ENCODE assay signal across 8 mouse cellular contexts in genomic region chr11:98972215-98972614, GRCm38 (mm10). TPM values are rescaled to one million over a fixed set of nuclear protein-coding genes. Genes with fewer than 3 reads are reported as not detected.
DNase-seq lines count a peak whose midpoint lies in the region; ATAC-seq and TF ChIP-seq lines count a peak whose summit lies in the region.
"Had no signal": no experiment of that assay in that cellular context is flagged by ENCODE, and none has a peak within 500 bp of the region (broad histone marks: within the 10 kb centered on the region; RNA-seq: fewer than 3 reads in every experiment).

No protein-coding gene starts in this region.

- peak; percentile 58; the same call in 1 of the 2 replicates for ATAC-seq in heart, postnatal 0 days (ENCODE audit: insufficient read depth, low read depth)
- peak; percentile 78 for ATAC-seq in megakaryocyte, adult 5-6 weeks (ENCODE audit: poor library complexity, severe bottlenecking)

- H3K4me2 ChIP-seq in heart, postnatal 0 days (ENCODE audit: low read depth, low read length): no peak overlapping the region
- H3K4me2 ChIP-seq: limb, embryonic 15.5 days had no signal

- peak; percentile 89 for TF ChIP-seq CTCF in heart, postnatal 0 days (IDR thresholded peaks at IDR 0.05; ENCODE audit: low read depth)

- no peaks in the 10 kb centered on the region for H3K9me3 ChIP-seq in embryonic facial prominence, embryonic 10.5 days
- H3K9me3 ChIP-seq in heart, postnatal 0 days (replicated peaks; ENCODE audit: control insufficient read depth, low read length): no peaks in the 10 kb centered on the region
- H3K9me3 ChIP-seq: limb, embryonic 15.5 days had no signal

- no peak overlapping the region for H3K9ac ChIP-seq in heart, postnatal 0 days (replicated peaks; ENCODE audit: low read depth, low read length)
- H3K9ac ChIP-seq: limb, embryonic 15.5 days had no signal

- peak; percentile 81 for DNase-seq in ES-CJ7 (ENCODE audit: low read depth, low spot score)
- DNase-seq in adrenal gland, adult 8-10 months: peak; percentile 80
- peak; percentile 87 for DNase-seq in embryonic facial prominence, embryonic 10.5 days (ENCODE audit: low spot score)
- peak; percentile 62 for DNase-seq in heart, postnatal 0 days (ENCODE audit: low spot score)
- DNase-seq in layer of hippocampus, postnatal 25 days (ENCODE audit: extremely low spot score in 1 of 2, low spot score in 1 of 2): peak; percentile 78 to 95
- DNase-seq in spleen, adult 12 weeks (ENCODE audit: low spot score): peak; percentile 72

- H3K27ac ChIP-seq in embryonic facial prominence, embryonic 10.5 days (replicated peaks): no peak overlapping the region
- H3K27ac ChIP-seq in heart, postnatal 0 days (ENCODE audit: low read depth): no peak overlapping the region

- H3K36me3 ChIP-seq in embryonic facial prominence, embryonic 10.5 days (replicated peaks): peaks cover 80% of the 10 kb centered on the region
- peaks cover 63% of the 10 kb centered on the region for H3K36me3 ChIP-seq in heart, postnatal 0 days (replicated peaks; ENCODE audit: control insufficient read depth, insufficient read depth, low read length)

- no peak overlapping the region for H3K4me3 ChIP-seq in embryonic facial prominence, embryonic 10.5 days
- H3K4me3 ChIP-seq in heart, postnatal 0 days (ENCODE audit: low read depth, low read length): no peak overlapping the region
- H3K4me3 ChIP-seq: limb, embryonic 15.5 days had no signal

- no peaks in the 10 kb centered on the region for H3K27me3 ChIP-seq in embryonic facial prominence, embryonic 10.5 days (replicated peaks; ENCODE audit: low read depth, poor library complexity, severe bottlenecking)
- no peaks in the 10 kb centered on the region for H3K27me3 ChIP-seq in heart, postnatal 0 days (ENCODE audit: control insufficient read depth, insufficient read depth, low read length)
- H3K27me3 ChIP-seq: limb, embryonic 15.5 days had no signal

- no peak for TF ChIP-seq EP300 in heart, postnatal 0 days (IDR thresholded peaks at IDR 0.05; ENCODE audit: low read depth)

- WGBS in embryonic facial prominence, embryonic 10.5 days: 55% methylated on average over 9 of the region's 9 CpGs
- WGBS in heart, postnatal 0 days: 52% methylated on average over 9 of the region's 9 CpGs

- peaks cover 50% of the 10 kb centered on the region for H3K4me1 ChIP-seq in embryonic facial prominence, embryonic 10.5 days
- H3K4me1 ChIP-seq in heart, postnatal 0 days (ENCODE audit: control insufficient read depth, insufficient read depth): peaks cover 21% of the 10 kb centered on the region

RNA-seq across cellular contexts. Expression of gene Gjd3, which starts 10.6 kb away (rescaled TPM):
- total RNA-seq in adrenal gland, adult 8-10 months (2022): not detected
- 0.25 TPM in 1 of 2 replicates, not detected in the other for polyA plus RNA-seq in embryonic facial prominence, embryonic 10.5 days (2016; fragmentation: Nextera tagmentation; extraction: Ambion mirVana)
- total RNA-seq in heart, postnatal 0 days (2014; rRNA removed; ENCODE audit: low replicate concordance): 4.2 and 14.7 TPM in 2 replicates
- 5.8 and 6.3 TPM in 2 replicates for polyA plus RNA-seq in heart, postnatal 0 days (2015; fragmentation: Nextera tagmentation; extraction: Ambion mirVana)
- 1 to 10 TPM; 1.5 to 2.3 TPM for total RNA-seq in layer of hippocampus, postnatal 25 days (2021)
- total RNA-seq in megakaryocyte, adult 5-6 weeks (2015): not detected in 2 replicates
- total RNA-seq in megakaryocyte, adult 5-6 weeks (2017): not detected in 2 replicates

RNA-seq across cellular contexts. Expression of gene Rara, which starts 44.6 kb away (rescaled TPM):
- total RNA-seq in adrenal gland, adult 8-10 months (2022): 10 to 100 TPM; 21.3 to 36.8 (median 30.8) TPM
- 34.0 and 35.6 TPM in 2 replicates for polyA plus RNA-seq in embryonic facial prominence, embryonic 10.5 days (2016; fragmentation: Nextera tagmentation; extraction: Ambion mirVana)
- total RNA-seq in heart, postnatal 0 days (2014; rRNA removed; ENCODE audit: low replicate concordance): 24.0 and 36.2 TPM in 2 replicates
- 14.7 and 15.8 TPM in 2 replicates for polyA plus RNA-seq in heart, postnatal 0 days (2015; fragmentation: Nextera tagmentation; extraction: Ambion mirVana)
- total RNA-seq in layer of hippocampus, postnatal 25 days (2021): 10 to 100 TPM; 17.0 to 17.7 TPM
- 124 and 125 TPM in 2 replicates for total RNA-seq in megakaryocyte, adult 5-6 weeks (2015)
- 38.8 and 43.3 TPM in 2 replicates for total RNA-seq in megakaryocyte, adult 5-6 weeks (2017)

RNA-seq across cellular contexts. Expression of gene Top2a, which starts 51.8 kb away (rescaled TPM):
- total RNA-seq in adrenal gland, adult 8-10 months (2022): 1 to 10 TPM; 3.1 to 8.3 (median 6.1) TPM
- 332 and 336 TPM in 2 replicates for polyA plus RNA-seq in embryonic facial prominence, embryonic 10.5 days (2016; fragmentation: Nextera tagmentation; extraction: Ambion mirVana)
- total RNA-seq in heart, postnatal 0 days (2014; rRNA removed; ENCODE audit: low replicate concordance): 52.9 and 91.1 TPM in 2 replicates
- polyA plus RNA-seq in heart, postnatal 0 days (2015; fragmentation: Nextera tagmentation; extraction: Ambion mirVana): 38.2 and 38.9 TPM in 2 replicates
- total RNA-seq in layer of hippocampus, postnatal 25 days (2021): 1 to 10 TPM; 2.5 to 4.5 TPM
- total RNA-seq in megakaryocyte, adult 5-6 weeks (2015): 299 and 310 TPM in 2 replicates
- 694 and 703 TPM in 2 replicates for total RNA-seq in megakaryocyte, adult 5-6 weeks (2017)
